Mouse (Mus musculus): ENCODE measurements at regions not wholly inside any gene's neighbourhood (a gene's known extent, or its start where the extent isn't known, plus 50 kb on each side); places are given as distances from the start of the nearest gene placed in this dataset.

DNA sequence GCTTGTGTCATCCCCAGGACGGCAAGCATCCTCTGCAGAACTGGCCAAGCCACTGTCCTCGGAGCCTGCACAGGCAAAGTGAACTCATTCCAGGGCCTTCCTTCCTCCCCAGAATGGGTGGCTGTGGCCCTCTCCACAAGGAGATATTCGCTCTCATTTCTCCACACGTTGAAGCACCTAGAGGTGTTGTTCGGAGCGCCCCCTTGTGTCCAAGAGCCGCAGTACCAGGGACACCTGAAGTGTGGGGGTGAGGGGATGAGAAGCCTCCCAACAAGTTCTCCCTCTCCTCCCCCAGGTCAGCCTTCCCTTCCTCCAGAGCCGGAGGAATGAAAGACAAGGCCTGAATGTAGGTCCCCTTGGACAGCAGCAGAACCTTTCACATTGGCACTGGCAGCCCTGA, 71.4 kb upstream of the Sec14l1 start:
- peak; percentile 86 to 95 for TF ChIP-seq CTCF (conservative IDR thresholded peaks at IDR 0.05 in 1 of 2, IDR thresholded peaks at IDR 0.05 in 1 of 2; ENCODE audit: low read depth in 2 of 2, low read length in 2 of 2)
- TF ChIP-seq ZMIZ1 (IDR thresholded peaks at IDR 0.05; ENCODE audit: low read depth, low read length): no peak
- no peak for TF ChIP-seq PAX5 (IDR thresholded peaks at IDR 0.05; ENCODE audit: low read length)
